Mouse (Mus musculus) gastrocnemius, adult 18-20 months (tissue): ENCODE measurements at regions not wholly inside any gene's neighbourhood (a gene's known extent, or its start where the extent isn't known, plus 50 kb on each side); places are given as distances from the start of the nearest gene placed in this dataset.
"Not testable (repeated sequence)": the region's sequence is repeated elsewhere in the genome, so short reads cannot be mapped to it uniquely, and the experiment has no call there.

Source experiments
- DNase-seq: peaks from one replicate; pipeline ENCODE4 v3.0.0; 2021; ENCODE audit warnings: low spot score

DNA sequence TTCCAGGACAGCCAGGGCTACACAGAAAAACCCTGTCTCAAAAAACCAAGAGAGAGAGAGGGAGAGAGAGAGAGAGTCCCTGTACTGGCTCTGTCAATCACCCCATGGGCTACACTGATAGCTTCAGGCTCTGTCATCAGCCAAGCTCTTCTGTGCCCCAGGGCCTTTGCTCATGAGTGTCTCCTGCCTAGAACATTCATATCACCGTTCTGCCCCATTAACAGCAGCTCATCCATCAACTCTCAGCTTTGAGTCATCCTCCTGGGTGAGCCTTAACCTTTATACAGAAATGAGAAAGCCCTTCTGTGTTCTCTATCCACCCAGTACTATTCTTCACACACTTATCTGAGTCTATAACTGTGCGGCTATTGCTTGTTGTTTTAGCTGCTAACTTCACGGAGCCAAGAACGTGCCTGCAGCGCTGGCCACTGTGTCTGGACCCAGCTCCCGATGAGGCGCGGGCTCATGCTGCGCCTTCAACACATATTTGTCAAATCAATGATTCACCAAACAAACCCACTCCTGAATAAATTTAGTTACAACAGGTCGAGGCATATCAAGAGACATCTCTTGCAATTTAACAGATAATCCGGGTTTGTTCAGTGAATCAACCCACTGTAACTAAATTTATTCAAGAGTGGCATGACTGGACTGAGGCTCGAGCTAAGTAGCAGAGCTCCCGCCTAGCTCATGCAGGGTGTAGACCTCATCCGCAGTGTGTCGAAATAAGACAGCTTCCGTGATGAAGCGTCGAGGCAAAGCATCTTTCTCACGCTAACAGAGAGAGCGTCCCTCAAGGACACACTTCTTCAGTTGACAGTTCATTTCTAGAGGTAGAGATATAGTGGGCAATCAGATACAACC, 152.1 kb downstream of the Katnal1 start:
- DNase-seq, result no peak

DNA sequence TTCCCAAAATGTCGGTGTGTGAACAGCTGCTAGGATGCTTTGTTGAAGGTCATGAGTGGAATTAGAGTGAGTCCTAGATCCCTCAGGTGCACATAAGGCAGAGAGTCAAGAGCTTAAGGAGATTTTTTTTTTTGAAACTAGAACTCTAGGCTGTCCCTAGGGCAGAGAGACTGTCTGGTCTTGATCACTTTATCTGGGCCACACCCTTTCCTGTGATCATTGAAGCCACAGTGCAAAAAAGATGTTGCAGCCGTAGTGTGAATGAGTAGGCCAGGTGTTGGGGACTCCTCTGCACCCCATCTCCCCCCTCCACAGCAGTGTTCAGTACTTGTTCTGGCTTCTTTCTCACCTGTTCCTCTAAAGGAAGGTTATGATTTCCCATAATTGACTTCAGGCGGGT, 153.9 kb downstream of the Katnal1 start:
- no peak for DNase-seq

DNA sequence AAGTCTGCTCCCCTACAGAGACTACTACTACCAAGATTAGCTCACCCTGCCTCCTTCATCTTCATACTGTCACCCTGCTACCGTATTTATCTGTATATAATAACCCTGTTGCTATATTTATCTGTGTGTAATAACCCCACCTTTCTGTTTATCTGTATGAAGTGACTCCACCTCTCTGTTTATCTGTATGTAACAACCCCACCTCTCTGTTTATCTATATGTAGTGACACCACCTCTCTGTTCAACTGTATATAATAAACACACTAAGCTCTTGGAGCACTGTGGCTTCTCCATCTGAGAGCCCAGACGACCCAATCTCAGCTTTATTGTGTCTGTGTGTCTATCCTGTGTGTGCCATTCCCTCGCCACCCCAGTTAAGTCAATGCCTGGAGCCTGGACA, 154.7 kb downstream of the Katnal1 start:
- no peak for DNase-seq

DNA sequence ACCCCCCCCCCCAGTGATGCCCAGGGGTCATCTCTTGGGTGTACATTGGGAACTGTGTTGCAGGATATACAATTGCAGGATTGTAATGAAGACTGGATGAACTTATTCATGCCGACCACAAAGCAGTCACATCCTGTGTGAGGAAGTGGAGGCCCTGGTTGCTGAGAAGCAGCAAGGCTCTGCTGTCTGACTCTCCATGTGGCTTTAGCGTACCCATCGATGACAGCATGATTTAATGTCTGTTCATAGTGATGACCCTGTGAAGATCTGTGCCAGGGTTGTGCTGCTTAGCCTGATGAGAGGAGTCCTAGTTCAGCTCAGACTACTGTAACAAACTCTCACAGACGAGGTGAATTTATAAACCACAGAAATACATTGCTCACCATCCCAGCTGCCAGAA, 159.7 kb downstream of the Katnal1 start:
- DNase-seq, result no peak

DNA sequence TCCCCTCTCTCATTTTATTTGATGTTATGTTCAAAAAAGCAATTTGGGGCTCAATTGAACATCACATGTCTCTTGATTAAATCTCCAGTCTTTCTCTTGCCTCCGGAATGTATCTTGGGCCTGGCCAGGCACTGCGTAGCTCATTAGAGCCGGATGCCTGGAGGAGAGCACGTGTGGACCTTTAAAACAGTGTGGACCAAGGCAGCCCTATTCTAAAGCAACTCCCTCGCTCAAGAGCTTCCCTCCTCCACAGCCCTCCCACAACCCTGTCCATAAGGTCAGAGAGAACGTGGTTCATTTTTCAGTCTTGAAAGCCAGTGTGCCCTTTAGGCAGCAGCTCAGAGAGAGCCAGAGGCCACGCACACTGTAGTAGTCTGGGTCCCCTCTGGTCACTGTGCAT, 160.8 kb downstream of the Katnal1 start:
- DNase-seq, result no peak

DNA sequence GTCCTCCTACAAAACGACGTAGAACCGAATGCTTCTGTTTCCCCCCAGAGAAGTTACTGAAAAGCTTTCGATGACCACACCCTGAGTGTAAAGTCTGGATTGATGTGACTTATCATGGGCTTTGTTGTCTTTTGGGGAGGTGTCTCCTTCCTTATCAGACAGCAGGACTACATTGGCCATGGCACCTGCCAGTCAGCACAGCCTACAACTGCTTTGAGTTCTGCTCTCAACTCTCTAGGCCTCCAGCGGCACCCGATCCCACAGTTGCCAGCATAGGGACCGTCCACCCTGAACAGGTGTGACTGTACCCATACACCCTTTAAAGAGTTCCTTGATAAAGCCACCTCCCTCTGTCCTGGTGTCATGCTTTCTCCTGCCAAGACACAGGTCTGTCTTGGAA, 163.1 kb downstream of the Katnal1 start:
- DNase-seq, result no peak

DNA sequence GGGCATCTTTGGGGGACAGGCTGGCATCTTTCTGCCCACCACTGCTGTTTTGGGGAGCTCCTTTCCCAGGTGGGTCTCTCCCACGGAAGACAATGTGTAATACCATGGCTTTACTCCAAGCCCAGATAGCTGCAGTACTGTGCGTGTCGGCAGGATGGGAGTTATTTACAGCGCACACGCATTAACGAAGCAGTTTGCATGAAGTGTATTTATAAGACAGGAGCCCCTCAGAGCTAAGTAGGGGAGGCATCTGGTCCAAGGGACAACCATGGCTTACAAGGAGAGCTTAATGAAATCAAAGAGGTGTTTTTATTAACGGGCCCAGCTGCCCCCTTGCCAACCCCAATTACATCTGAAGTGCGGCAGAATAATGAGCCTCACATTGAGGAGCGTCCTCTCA, 169.0 kb downstream of the Katnal1 start:
- DNase-seq, result no peak

DNA sequence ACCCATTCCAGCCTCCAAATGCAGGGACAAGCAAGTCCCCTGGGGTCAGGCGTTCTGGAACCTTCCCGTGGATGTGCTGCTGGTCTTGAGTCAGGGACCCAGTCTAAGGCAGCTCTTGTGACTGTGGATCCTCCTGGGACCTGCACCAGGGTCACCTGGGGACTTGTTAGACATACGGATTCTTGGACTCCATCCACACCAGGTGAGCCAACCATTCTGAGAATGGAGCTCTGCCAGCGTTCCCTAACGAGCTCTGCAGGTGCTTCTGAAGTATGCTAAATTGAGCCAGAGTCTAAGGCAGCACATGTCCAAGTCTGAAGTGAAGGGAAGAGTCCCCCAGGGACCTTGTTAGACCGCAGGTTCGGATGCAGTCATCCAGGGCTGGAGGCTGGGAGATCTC, 170.3 kb downstream of the Katnal1 start:
- no peak for DNase-seq

DNA sequence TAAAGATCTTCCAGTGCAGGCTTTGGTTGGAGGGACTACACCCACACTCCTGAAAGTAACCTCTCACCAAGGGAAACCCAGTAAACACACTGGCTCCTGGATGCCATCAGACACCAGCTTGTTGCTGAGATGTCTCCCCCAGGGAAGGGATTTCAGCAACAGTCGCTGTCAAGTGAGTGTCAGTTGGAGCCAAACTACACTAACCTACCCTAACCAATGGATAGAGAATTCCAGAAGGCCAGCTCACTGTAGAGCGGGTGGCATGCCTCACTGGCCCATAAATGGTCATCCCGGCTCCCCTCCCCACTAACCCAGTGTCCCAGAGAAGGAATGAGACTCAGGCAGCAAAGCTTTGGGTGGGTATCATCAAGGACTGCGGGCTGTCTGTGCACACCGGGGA, 171.4 kb downstream of the Katnal1 start:
- no peak for DNase-seq

DNA sequence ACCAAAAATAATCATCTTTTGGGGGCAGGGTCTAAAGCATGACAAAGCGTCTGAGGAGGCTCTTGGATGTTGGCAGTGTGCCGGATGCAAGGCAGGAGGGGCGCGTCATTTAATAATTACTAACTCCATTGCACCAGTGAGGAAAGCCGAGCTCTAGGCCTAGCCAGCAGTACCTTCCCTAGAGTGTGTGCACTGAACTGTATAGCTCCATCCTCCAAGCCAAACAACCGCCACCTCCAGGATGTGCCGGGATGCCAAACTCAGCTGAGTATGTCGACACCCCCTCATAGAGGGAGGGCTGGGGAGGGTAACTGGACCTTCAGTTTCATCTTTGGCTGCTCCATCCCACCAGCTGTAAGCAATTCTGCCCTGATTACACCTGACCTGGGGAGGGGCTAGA, 171.9 kb downstream of the Katnal1 start:
- no peak for DNase-seq

DNA sequence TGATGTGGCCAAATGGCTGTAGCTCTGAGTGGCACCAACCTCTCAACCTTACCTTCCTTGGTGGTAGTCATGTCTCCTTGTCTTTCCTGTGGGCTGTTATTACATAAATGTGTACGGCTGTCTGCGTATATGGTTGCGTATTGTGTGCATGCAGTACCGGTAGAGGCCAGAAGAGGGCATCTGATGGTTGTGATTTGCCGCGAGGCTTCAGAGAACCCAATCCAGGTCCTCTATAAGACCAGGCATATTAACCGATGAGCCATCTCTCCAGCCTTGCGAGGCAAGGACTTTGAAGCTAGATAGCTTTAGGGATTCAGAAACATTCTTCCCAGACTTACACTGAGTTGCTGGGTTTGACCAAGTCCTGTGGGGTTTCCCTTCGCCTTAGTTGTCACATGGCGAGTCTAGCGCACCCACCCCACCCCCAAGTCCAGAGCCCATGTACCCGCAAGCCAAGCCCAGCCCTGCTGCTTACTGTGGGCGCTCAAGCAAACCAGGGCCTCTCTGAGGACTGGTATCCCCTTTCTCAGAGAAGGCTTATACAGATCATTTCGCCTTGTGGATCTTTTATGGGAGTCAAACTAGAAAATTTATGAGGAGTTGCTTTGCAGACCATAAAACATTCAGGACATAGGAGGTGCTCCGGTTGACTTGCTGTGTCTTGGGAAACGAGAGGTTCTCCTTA, 172.7 kb downstream of the Katnal1 start:
- DNase-seq, result no peak

DNA sequence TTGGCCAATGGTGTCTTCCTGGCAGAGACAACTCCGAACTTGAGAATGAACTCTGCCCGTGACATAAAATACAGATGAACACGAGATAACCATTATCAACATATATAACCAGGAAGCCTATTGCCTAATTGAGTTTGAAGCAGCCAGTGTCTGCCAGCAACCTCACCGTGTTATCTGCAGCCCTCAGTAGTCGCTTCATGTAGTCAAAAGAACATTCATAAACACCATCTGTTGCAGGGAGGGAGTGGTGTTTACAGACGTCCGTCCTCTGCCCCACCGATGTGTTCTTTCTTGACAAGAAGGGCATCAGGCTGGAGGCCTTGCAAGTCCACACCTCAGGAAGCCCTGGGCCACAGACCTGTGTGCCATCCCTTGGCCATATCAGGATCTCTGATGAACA, 173.3 kb downstream of the Katnal1 start:
- DNase-seq, result no peak

DNA sequence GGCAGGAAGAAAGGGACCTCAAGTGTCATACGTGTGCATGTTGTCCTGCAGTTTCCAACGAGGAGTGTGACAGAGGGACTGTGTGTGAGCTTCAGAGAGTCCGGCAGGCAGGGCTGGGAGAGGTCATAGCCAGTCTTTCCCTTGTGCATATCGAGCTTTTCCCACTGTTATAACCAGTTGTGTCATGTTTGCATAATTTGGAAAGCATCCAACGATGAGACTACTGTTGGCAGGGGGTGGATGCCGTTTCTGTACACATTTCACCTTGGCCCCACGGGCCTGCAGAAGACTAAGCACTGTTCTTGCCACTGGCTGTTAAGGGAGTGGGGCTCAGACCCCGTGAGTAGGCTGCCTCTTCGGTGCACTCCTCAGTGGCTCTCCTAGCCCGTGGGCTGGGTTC, 174.2 kb downstream of the Katnal1 start:
- DNase-seq, result no peak

DNA sequence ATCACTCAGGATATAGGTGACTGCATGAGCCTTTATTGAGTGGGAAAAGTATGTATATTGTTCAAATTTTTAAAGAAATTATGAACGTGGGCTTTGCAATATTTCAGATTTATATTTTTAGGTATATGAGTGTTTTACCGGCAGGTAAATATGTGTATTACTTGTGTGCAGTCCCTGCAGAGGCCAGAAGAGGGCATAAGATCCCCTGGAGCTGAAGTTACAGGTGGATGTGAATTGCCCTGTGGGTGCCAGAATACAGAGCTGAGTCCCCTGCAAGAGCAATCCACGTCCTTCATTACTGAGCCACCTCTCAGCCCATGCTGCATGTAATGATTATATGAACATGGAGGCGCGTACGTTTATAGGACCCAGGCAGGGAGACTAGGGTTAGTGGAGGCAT, 174.8 kb downstream of the Katnal1 start:
- DNase-seq, result no peak

DNA sequence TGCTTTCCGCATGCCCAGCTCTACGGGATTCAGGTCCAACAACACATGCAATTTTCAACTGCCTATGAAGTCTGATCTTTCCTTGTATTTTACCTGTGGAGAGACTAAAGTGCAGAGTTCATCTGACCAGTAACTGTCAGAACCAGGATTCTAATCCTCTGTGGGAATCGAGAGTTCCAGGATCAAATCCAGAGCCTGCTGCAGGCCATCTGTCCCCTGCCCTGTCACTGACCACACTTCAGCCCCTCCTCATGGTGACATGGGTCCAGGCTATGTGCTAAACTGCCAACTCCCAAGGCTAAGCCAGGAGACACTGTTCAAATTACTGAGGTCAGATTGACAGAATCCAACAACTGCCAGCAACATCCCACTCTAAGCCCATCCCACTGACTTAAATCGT, 175.7 kb downstream of the Katnal1 start:
- DNase-seq, result no peak

DNA sequence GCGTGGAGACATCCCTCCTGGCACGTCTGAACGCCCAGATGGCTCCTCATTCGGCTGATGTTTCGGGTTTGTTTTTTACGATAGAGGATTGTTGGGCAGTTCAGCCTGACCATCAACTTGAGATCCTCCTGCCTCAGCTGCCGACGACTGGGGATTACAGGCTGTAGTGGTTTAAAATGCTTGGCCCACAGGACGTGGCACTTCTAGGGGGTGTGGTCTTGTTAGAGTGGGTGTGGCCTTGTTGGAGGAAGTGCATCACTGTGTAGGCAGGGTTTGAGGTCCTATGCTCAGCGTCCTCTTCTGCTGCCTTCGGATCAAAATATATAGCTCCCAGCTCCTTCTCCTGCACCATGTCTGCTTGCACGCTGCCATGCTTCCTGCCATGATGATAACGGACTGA, 177.1 kb downstream of the Katnal1 start:
- DNase-seq, result no peak

DNA sequence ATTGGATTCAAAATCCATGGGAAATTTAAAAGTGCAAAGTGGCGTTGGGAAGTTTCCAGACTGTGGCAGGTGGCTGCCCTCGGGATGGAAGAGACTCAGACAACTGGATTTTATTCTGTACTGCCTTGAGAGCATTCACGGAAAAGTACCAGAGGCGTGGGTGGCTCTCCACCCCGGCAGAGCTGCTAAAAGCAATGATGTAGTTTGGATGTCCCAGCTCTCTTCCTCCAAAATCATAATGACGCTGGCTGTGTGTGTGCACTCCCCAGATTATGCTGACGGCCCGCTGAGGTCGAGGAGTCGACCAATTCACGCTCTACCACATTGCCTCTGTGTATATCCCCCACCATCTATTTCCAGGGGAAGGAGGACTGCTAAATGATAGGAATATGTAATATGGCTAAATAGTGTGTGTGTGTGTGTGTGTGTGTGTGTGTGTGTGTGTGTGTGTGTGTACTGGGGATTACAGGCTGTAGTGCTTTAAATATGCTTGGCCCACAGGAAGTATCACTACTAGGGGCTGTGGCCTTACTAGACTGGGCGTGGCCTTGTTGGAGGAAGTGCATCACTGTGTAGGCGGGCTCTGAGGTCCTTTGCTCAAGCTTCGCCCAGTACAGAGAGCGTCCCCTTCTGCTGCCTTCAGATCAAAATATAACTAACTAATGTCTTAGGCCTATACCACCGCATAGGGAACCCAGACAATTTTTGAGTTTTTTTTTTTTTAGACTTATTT, 179.0 kb downstream of the Katnal1 start:
- DNase-seq, result no peak

DNA sequence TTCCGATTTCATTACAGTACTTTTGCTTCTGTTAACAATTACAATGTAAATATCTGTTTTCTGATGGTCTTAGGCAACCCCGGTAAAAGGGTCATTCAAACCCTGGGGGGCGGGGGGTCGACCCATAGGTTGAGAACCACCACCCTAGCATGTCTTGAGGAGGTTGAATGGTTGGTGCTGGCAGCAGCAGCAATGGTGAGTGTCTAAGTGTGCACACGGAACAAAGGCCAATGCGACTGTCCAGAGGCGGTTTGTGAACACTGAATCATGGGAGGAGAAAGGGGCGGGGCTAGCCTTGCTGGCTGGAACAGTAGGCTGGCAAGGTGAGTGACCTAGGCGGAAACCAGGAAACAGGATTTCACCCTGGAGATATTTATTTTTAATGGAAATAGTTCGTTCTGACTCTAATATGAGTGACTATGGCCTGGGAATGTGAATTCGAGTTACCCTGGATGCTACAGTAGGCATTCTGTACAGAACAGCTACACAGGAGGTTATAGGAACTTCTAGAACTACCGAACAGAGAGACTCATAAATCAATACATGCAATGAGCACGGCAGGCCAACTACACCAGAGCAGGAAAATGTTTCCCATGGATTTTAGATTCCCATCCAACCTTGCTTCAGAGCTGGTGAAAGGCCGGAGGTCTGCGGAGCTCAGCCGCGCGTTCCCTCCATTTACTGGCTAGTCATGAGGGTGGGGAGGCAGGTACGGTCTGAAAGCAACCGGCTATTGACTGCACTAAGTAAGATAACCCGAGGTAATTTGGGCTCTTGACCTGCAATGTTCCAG, 181.0 kb downstream of the Katnal1 start:
- no peak for DNase-seq

DNA sequence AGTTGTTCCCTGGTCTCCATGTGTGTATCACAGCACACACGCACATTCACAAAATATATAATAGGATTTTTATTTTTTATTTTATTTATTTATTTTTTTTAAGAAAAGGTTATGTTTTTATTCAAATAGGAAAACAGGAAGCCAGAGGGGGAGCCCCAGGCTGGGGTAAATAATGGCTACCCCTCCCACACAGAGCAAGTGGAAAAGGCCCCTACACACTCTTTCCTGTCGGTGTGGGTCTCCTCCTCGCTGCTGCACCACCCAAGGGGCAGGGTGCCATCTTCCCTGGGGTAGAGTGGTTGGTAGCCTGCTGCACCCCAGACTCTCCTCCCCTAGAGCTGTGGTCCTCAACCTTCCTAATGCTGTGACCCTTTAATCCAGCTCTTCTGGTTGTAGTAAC, 181.6 kb downstream of the Katnal1 start:
- no peak for DNase-seq

DNA sequence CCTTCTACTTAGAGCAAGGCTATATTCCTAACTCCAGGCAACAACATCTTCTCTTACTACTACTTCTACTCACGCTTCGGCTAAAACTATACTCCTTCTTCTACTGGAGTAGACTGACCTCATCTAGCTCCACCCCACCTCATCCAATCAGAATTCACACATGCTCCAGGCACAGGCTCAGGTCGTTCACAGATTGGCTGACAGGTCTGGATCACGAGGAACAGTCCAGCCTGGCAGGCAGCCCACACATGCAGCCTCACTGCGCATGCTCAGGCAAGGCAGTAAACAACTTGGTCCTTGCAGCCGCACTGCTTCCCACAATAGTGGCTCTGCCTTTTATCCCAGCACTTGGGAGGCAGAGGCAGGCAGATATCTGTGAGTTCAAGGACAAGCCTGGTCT, 182.4 kb downstream of the Katnal1 start:
- DNase-seq, result not testable (repeated sequence)

DNA sequence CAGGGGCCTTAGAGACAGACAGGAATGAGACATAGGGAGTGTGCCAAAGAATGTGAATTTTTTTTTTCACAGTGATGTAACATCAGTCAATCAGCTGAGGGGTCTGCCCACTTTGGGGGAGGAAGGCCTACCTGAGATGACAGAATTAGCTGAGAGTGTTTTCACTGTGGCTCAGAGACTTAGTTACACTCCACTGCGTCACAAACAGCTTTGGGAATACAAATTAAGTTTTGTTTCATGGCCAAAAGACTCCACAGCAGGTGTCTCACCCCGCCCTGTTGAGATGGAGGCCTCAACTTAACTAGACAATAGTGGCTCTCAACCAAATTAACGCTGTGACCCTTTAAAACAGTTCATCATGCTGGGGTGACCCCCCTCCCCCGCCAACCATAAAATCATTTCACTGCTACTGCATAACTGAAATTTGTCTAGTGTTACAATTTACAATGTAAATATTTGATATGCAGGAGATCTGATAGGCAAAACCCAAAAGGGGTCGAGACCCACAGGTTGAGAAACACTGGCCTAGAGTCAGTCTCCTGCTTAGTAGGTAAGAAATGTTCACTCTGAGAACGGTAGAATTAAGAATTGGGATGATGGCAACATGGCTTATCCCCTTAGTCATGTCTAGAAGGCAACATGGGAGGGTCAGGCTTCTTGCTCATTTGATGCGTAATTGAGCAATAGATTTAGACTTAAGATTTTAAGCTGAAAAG, 184.3 kb downstream of the Katnal1 start:
- DNase-seq, result no peak
